ENCODE assay signal across 24 mouse cellular contexts in the genomic region with DNA sequence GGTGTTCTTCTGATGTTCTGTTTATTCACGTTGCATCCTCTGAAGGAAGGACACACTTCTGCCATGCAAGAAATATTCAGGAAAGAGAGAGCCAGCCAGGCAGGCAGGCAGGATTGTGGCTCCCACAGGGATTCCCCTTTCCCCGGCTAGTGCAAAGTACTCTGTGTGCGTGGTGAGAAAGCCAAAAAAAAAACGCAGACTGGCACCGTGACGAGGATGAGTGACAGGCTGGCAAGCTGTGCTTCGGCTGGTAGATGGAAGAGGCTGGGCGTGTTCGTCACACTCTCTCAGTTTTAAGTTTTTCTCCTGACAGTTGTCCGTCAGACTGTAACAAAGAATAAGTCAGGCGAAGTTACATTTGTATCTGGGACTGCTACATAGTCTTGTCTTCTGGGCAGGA. TPM values are rescaled to one million over a fixed set of nuclear protein-coding genes. Genes with fewer than 3 reads are reported as not detected.
DNase-seq lines count a peak whose midpoint lies in the region; ATAC-seq and TF ChIP-seq lines count a peak whose summit lies in the region.
"Had no signal": no experiment of that assay in that cellular context is flagged by ENCODE, and none has a peak within 500 bp of the region (broad histone marks: within the 10 kb centered on the region; RNA-seq: fewer than 3 reads in every experiment).

No protein-coding gene starts in this region.

- WGBS in midbrain, postnatal 0 days: 67% methylated on average over 11 of the region's 11 CpGs

- H3K27ac ChIP-seq in midbrain, postnatal 0 days (ENCODE audit: low read depth, low read length): no peak overlapping the region
- H3K27ac ChIP-seq: embryonic facial prominence, embryonic 15.5 days; forebrain, embryonic 10.5 days; heart, adult 2 months; hindbrain, embryonic 10.5 days; hindbrain, embryonic 14.5 days; intestine, embryonic 15.5 days had no signal

- peak; percentile 32 to 41 for DNase-seq in cerebellum, postnatal 10 days
- DNase-seq in cerebellum, postnatal 36 days: no peak
- DNase-seq in heart, adult 11 months: peak; percentile 28
- DNase-seq in heart, adult 8-10 months (ENCODE audit: low spot score): no peak
- DNase-seq in layer of hippocampus, postnatal 10 days (ENCODE audit: low spot score in 2 of 2): peak; percentile 37 to 40
- DNase-seq in kidney, adult 9 months: no peak
- no peak for DNase-seq in midbrain, postnatal 0 days (ENCODE audit: low spot score)
- DNase-seq: adrenal gland, postnatal 10 days; B cell, adult 2 months; cerebellum, adult 18-20 months; cerebellum, adult 9-11 months; embryo, embryonic 11 days; gastrocnemius, postnatal 10 days; heart, adult 2 months had no signal

- TF ChIP-seq CTCF in midbrain, postnatal 0 days (IDR thresholded peaks at IDR 0.05): no peak

- ATAC-seq in midbrain, postnatal 0 days (ENCODE audit: low FRiP score): no peak
- ATAC-seq: CD4-positive, CD25-positive, alpha-beta regulatory T cell, adult 4 months; intestine, embryonic 15.5 days had no signal

- no peak overlapping the region for H3K4me2 ChIP-seq in midbrain, postnatal 0 days (ENCODE audit: low read depth, low read length, poor library complexity, severe bottlenecking)
- H3K4me2 ChIP-seq: embryonic facial prominence, embryonic 15.5 days; heart, embryonic 12.5 days; hindbrain, embryonic 14.5 days; intestine, embryonic 15.5 days had no signal

- H3K4me1 ChIP-seq in midbrain, postnatal 0 days (ENCODE audit: insufficient read depth, low read length): peaks cover 2% of the 10 kb centered on the region; the same call in 1 of the 2 replicates
- H3K4me1 ChIP-seq: heart, embryonic 12.5 days; intestine, embryonic 15.5 days had no signal

- no peaks in the 10 kb centered on the region for H3K27me3 ChIP-seq in midbrain, postnatal 0 days (ENCODE audit: insufficient read depth, low read length)
- H3K27me3 ChIP-seq: embryonic facial prominence, embryonic 15.5 days; heart, embryonic 12.5 days; intestine, embryonic 15.5 days had no signal

- H3K9ac ChIP-seq in midbrain, postnatal 0 days (replicated peaks; ENCODE audit: low read length, poor library complexity, severe bottlenecking): no peak overlapping the region
- H3K9ac ChIP-seq: embryonic facial prominence, embryonic 15.5 days; heart, embryonic 12.5 days; hindbrain, embryonic 14.5 days; intestine, embryonic 15.5 days had no signal

- H3K4me3 ChIP-seq in midbrain, postnatal 0 days (ENCODE audit: low read depth, low read length): no peak overlapping the region
- H3K4me3 ChIP-seq: embryonic facial prominence, embryonic 15.5 days; erythroblast, embryonic 14.5 days; forebrain, embryonic 10.5 days; heart, adult 2 months; heart, embryonic 12.5 days; hindbrain, embryonic 10.5 days; intestine, embryonic 15.5 days had no signal

- H3K9me3 ChIP-seq in midbrain, postnatal 0 days (ENCODE audit: low read length): no peaks in the 10 kb centered on the region
- H3K9me3 ChIP-seq: embryonic facial prominence, embryonic 15.5 days; forebrain, embryonic 10.5 days; heart, embryonic 12.5 days; hindbrain, embryonic 10.5 days; intestine, embryonic 15.5 days had no signal

- no peaks in the 10 kb centered on the region for H3K36me3 ChIP-seq in midbrain, postnatal 0 days (ENCODE audit: insufficient read depth, low read length)
- H3K36me3 ChIP-seq: embryonic facial prominence, embryonic 15.5 days; forebrain, embryonic 10.5 days; G1E; heart, embryonic 12.5 days; hindbrain, embryonic 10.5 days; intestine, embryonic 15.5 days had no signal

RNA-seq across cellular contexts. Expression of gene Kcnk2, which starts 24.2 kb away (rescaled TPM):
- total RNA-seq in heart, adult 8-10 months (2022): 1 to 10 TPM; 1.5 to 5.0 (median 2.5) TPM
- 10 to 100 TPM; 46.3 to 49.5 TPM for total RNA-seq in layer of hippocampus, postnatal 10 days (2021)
- 19.8 and 22.1 TPM in 2 replicates for total RNA-seq in midbrain, postnatal 0 days (2014; rRNA removed)
- 17.6 and 17.9 TPM in 2 replicates for polyA plus RNA-seq in midbrain, postnatal 0 days (2015; fragmentation: Nextera tagmentation; extraction: Ambion mirVana)
- total RNA-seq: common myeloid progenitor, adult 5-6 weeks had no signal
- polyA plus RNA-seq: CD4-positive, CD25-positive, alpha-beta regulatory T cell, adult 4 months; erythroblast, embryonic 14.5 days; G1E had no signal

Comparison
In these comparisons a context has a peak if more than half of its experiments do, and no peak if none do; other contexts are left out.
1. DNase-seq: peak in cerebellum, postnatal 10 days (2 of 2), heart, adult 11 months (single experiment) and layer of hippocampus, postnatal 10 days (2 of 2); none in cerebellum, postnatal 36 days (0 of 2), heart, adult 8-10 months (single experiment), kidney, adult 9 months (single experiment) and midbrain, postnatal 0 days (single experiment).